Mouse (Mus musculus) liver, embryonic 16.5 days (tissue): Measurements from ENCODE around the gene Gprc6a. TPM values are rescaled to one million over a fixed set of nuclear protein-coding genes. Genes with fewer than 3 reads are reported as not detected.

ENCODE experiments used
- ATAC-seq: fragments of 200-750 bp; cut with Nextera tagmentation; 2 replicates; pipeline ENCODE4 v1.8.0; 2017; ENCODE audit warnings: low read depth, mild to moderate bottlenecking, moderate number of reproducible peaks, moderate library complexity
- H3K27ac ChIP-seq: fragments of 300-500 bp; sonication (generic); 2 replicates; pipeline ENCODE4 v1.5.1; 2014; ENCODE audit warnings: mild to moderate bottlenecking, low read length
- H3K27me3 ChIP-seq: fragments of 300-500 bp; sonication (generic); 2 replicates; pipeline ENCODE4 v1.6.1; 2014; ENCODE audit warnings: low read depth, low read length, mixed read lengths; ENCODE audit not compliant: control insufficient read depth, insufficient read depth
- H3K36me3 ChIP-seq: fragments of 300-500 bp; sonication (generic); 2 replicates; pipeline ENCODE4 v1.6.1; 2014; ENCODE audit warnings: mild to moderate bottlenecking; ENCODE audit not compliant: control insufficient read depth, insufficient read depth
- H3K4me1 ChIP-seq: fragments of 300-500 bp; sonication (generic); 2 replicates; pipeline ENCODE4 v1.6.1; 2014; ENCODE audit warnings: low read depth, low read length, mixed read lengths; ENCODE audit not compliant: control insufficient read depth
- H3K4me2 ChIP-seq: fragments of 300-500 bp; sonication (generic); 2 replicates; pipeline ENCODE4 v1.6.1; 2014; ENCODE audit warnings: low read depth, low read length, mixed read lengths
- H3K4me3 ChIP-seq: fragments of 300-500 bp; sonication (generic); 2 replicates; pipeline ENCODE4 v1.5.1; 2014; ENCODE audit warnings: low read depth, mild to moderate bottlenecking, low read length
- H3K9ac ChIP-seq: fragments of 300-500 bp; sonication (generic); 2 replicates; pipeline ENCODE4 v1.6.1; 2014; ENCODE audit warnings: low read depth, low read length
- H3K9me3 ChIP-seq: fragments of 300-500 bp; sonication (generic); replicated peaks from 2 replicates; pipeline ENCODE4 v1.6.1; 2016; ENCODE audit warnings: low read length; ENCODE audit not compliant: control insufficient read depth
- WGBS: fragments of 180-500 bp; shearing (Covaris S2); extraction: QIAGEN DNeasy Blood & Tissue Kit; methylation state at CpG from one replicate; pipeline ENCODE4 v1.1.7; 2014; ENCODE audit not compliant: insufficient replicate concordance; 5-methylcytosine and 5-hydroxymethylcytosine counted together
- polyA plus RNA-seq: library from polyadenylated mRNA; unstranded; fragments of >200 nt; fragmentation: Nextera tagmentation; extraction: Ambion mirVana; gene quantifications from 2 replicates; pipeline ENCODE4 v1.2.1, GENCODE M21; 2015

Gprc6a gene
- polyA plus RNA-seq, 1 experiment from 2014 or later = 0.05 TPM

DNA sequence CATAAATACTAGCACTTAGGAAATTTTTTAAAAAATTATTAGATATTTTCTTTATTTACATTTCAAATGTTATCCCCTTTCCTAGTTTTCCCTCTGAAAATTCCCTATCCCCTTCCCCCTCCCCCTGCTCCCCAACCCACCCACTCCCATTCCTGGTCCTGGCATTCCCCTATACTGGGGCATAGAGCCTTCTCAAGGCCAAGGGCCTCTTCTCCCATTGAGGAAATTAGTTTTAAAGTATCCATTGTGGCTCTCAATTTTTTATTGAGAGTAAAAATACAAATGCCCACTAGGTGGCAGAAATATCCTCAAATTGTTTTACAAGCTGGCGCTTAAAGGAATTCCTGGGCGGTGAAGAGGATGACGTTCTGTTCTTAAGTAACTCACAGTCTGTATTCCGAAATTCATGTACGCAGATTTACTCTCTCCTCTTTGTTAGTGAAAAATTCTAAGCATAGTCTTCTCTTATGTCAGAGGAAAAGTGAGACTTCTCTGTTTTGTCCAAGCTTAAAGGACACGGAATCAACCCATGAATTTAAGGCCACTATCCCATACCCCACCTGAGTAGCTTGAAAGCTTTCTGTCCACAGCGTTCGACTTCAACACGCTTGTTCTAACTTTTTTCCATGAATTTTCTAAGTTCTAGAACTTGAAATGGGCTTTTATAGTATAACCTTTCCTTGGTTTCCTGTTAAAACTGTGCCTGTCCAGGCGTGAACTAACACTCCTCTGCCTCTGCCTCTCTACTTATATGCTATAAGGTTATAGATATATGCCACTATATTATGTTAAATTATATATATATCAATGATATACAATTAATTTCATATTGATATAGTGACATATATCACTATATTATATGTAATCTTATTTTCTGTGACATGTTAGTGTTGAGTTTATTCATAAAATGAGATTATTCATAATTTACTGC, 36.0 kb downstream of the Gprc6a start:
- H3K4me2 ChIP-seq = no peak overlapping the region
- H3K9ac ChIP-seq = no peak overlapping the region
- no peaks in the 10 kb centered on the region for H3K9me3 ChIP-seq
- WGBS = 36% methylated on average over 10 of the region's 10 CpGs
- H3K4me3 ChIP-seq = no peak overlapping the region
- no peaks in the 10 kb centered on the region for H3K36me3 ChIP-seq
- H3K4me1 ChIP-seq = no peaks in the 10 kb centered on the region
- ATAC-seq = no peak
- H3K27ac ChIP-seq = no peak overlapping the region
- H3K27me3 ChIP-seq = peaks cover 1% of the 10 kb centered on the region

GRCm38 (mm10) chr10:51591574-51591973, 39.7 kb downstream of the Gprc6a start:
- 48% methylated on average over 2 of the region's 2 CpGs for WGBS
- no peak for ATAC-seq
- Histone ChIP-seq H3K4me3 (no peak overlapping the region), H3K27ac (no peak overlapping the region), H3K4me1 (no peaks in the 10 kb centered on the region), H3K9me3 (no peaks in the 10 kb centered on the region), H3K4me2 (no peak overlapping the region), H3K36me3 (no peaks in the 10 kb centered on the region), H3K27me3 (peaks cover 3% of the 10 kb centered on the region), H3K9ac (no peak overlapping the region)

DNA sequence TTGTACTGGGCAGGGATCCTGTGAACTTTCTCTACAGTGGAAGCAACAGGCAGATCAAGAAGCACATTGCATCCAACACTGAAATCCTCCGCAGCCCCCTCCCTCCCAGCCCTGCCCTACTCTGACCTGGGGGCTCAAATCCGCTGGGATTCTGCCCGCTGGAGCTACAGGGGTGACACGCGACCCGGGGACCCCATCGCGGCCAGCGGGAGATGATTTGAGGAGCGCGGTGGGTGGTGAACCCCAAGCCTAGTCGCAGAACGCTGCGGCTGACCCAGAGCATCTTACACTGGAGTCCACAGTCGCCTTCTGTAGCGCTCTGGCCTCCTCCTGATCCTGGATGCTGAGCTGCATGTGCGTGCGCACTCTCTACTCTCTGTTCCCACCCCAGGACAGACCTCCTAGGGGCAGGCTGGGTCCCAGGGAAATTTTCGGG, 41.1 kb downstream of the Gprc6a start, which contains the start of gene Fam162b:
Gene Fam162b (minus strand): TSS at position 379 of the 436 bp plus-strand sequence.
- Histone ChIP-seq H3K9ac (no peak within 1 kb of the TSS), H3K4me2 (no peak within 1 kb of the TSS), H3K27ac (no peak within 1 kb of the TSS), H3K27me3 (peaks cover 3% of the 10 kb centered on the region), H3K9me3 (no peaks in the 10 kb centered on the region), H3K4me3 (no peak within 1 kb of the TSS), H3K4me1 (no peaks in the 10 kb centered on the region), H3K36me3 (no peaks in the 10 kb centered on the region)
- no peak for ATAC-seq
- WGBS = 6% methylated on average over 19 of the region's 19 CpGs

DNA sequence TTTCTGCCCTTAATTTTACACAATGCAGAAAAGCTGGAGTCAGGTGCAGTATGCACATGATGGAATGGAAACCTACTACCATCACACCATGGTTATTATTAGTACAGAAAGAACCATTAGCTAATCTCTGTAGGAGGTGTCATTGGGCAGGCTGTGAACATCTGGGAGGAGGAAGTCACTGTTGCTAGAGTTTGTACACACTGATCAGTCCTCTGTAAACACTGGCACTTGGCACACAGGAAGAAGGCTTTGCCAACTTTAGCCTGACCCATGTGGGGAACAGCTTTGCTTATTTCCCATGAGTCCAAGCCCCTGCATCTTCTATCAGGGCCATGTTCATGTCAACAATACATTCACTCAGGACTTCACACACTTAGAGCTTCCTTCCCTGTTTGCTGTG, 46.3 kb downstream of the Gprc6a start:
- Histone ChIP-seq H3K27me3 (no peaks in the 10 kb centered on the region), H3K9ac (no peak overlapping the region), H3K4me3 (no peak overlapping the region), H3K36me3 (no peaks in the 10 kb centered on the region), H3K27ac (no peak overlapping the region), H3K4me2 (no peak overlapping the region), H3K9me3 (no peaks in the 10 kb centered on the region), H3K4me1 (no peaks in the 10 kb centered on the region)
- ATAC-seq = no peak

- no peaks in the 10 kb centered on the region for H3K4me1 ChIP-seq
- ATAC-seq = no peak
- no peaks in the 10 kb centered on the region for H3K27me3 ChIP-seq
- H3K9me3 ChIP-seq = no peaks in the 10 kb centered on the region
- no peaks in the 10 kb centered on the region for H3K36me3 ChIP-seq
- no peak overlapping the region for H3K4me2 ChIP-seq
- no peak overlapping the region for H3K9ac ChIP-seq
- no peak overlapping the region for H3K27ac ChIP-seq
- H3K4me3 ChIP-seq = no peak overlapping the region
- WGBS = 50% methylated on average over 1 of the region's 1 CpGs
Observed at GRCm38 (mm10) chr10:51584378-51584777, 46.9 kb downstream of the Gprc6a start.

- Histone ChIP-seq H3K4me1 (no peaks in the 10 kb centered on the region), H3K36me3 (no peaks in the 10 kb centered on the region), H3K27ac (no peak overlapping the region), H3K9me3 (no peaks in the 10 kb centered on the region), H3K4me3 (no peak overlapping the region), H3K4me2 (no peak overlapping the region), H3K9ac (no peak overlapping the region), H3K27me3 (no peaks in the 10 kb centered on the region)
- ATAC-seq = no peak
- WGBS = 37% methylated on average over 9 of the region's 9 CpGs
Observed at GRCm38 (mm10) chr10:51571225-51571996, 59.9 kb downstream of the Gprc6a start.

Other genes starting within 250 kb of the Gprc6a start
- 0.91 and 1.5 TPM in 2 replicates for gene Gm49339, start 150.8 kb downstream of the Gprc6a start, polyA plus RNA-seq
- gene Lilr4b, start 150.8 kb downstream of the Gprc6a start, polyA plus RNA-seq = 1.5 and 1.6 TPM in 2 replicates
- 5.6 and 6.7 TPM in 2 replicates for gene Lilrb4a, start 140.5 kb downstream of the Gprc6a start, polyA plus RNA-seq
- not detected in 2 replicates for gene Fam162b, start 40.9 kb downstream of the Gprc6a start, polyA plus RNA-seq
- gene Rfx6, start 46.3 kb upstream of the Gprc6a start, polyA plus RNA-seq = not detected in 2 replicates